Mouse (Mus musculus) midbrain, embryonic 16.5 days (tissue): ENCODE results near the gene Gm44805. TPM values are rescaled to one million over a fixed set of nuclear protein-coding genes. Genes with fewer than 3 reads are reported as not detected.
A peak's percentile ranks its signal among the peaks of the same experiment; 100 is the strongest.

Experiments
- ATAC-seq: fragments of 200-750 bp; cut with Nextera tagmentation; 2 replicates; pipeline ENCODE4 v1.8.0; 2017; ENCODE audit warnings: moderate TSS enrichment
- H3K27ac ChIP-seq: fragments of 300-500 bp; sonication (generic); 2 replicates; pipeline ENCODE4 v1.5.1; 2014; ENCODE audit warnings: mild to moderate bottlenecking, low read length, mixed read lengths
- H3K27me3 ChIP-seq: fragments of 300-500 bp; sonication (generic); 2 replicates; pipeline ENCODE4 v1.6.1; 2014; ENCODE audit warnings: low read depth, low read length, mixed read lengths; ENCODE audit not compliant: control insufficient read depth, insufficient read depth
- H3K36me3 ChIP-seq: fragments of 300-500 bp; sonication (generic); 2 replicates; pipeline ENCODE4 v1.6.1; 2014; ENCODE audit warnings: mild to moderate bottlenecking, low read length, moderate library complexity, mixed read lengths; ENCODE audit not compliant: control insufficient read depth, insufficient read depth
- H3K4me1 ChIP-seq: fragments of 300-500 bp; sonication (generic); 2 replicates; pipeline ENCODE4 v1.6.1; 2014; ENCODE audit warnings: mild to moderate bottlenecking, low read length, mixed read lengths; ENCODE audit not compliant: control insufficient read depth, insufficient read depth
- H3K4me2 ChIP-seq: fragments of 300-500 bp; sonication (generic); 2 replicates; pipeline ENCODE4 v1.6.1; 2014; ENCODE audit warnings: mild to moderate bottlenecking, low read length, mixed read lengths
- H3K4me3 ChIP-seq: fragments of 300-500 bp; sonication (generic); 2 replicates; pipeline ENCODE4 v1.5.1; 2014; ENCODE audit warnings: low read depth, mild to moderate bottlenecking, low read length, moderate library complexity, mixed read lengths
- H3K9ac ChIP-seq: fragments of 300-500 bp; sonication (generic); 2 replicates; pipeline ENCODE4 v1.6.1; 2014; ENCODE audit warnings: low read depth, low read length, mixed read lengths
- H3K9me3 ChIP-seq: fragments of 300-500 bp; sonication (generic); replicated peaks from 2 replicates; pipeline ENCODE4 v1.6.1; 2014; ENCODE audit warnings: mild to moderate bottlenecking, low read length, mixed read lengths; ENCODE audit not compliant: control insufficient read depth, poor library complexity, severe bottlenecking
- WGBS: fragments of 180-500 bp; shearing (Covaris S2); extraction: QIAGEN DNeasy Blood & Tissue Kit; methylation state at CpG from one replicate; pipeline ENCODE4 v1.1.7; 2014; 5-methylcytosine and 5-hydroxymethylcytosine counted together
- polyA plus RNA-seq: library from polyadenylated mRNA; unstranded; fragments of >200 nt; fragmentation: Nextera tagmentation; extraction: Ambion mirVana; gene quantifications from 2 replicates; pipeline ENCODE4 v1.2.1, GENCODE M21; 2015

Gene Gm44805
- polyA plus RNA-seq, 1 experiment from 2014 or later = not detected

DNA sequence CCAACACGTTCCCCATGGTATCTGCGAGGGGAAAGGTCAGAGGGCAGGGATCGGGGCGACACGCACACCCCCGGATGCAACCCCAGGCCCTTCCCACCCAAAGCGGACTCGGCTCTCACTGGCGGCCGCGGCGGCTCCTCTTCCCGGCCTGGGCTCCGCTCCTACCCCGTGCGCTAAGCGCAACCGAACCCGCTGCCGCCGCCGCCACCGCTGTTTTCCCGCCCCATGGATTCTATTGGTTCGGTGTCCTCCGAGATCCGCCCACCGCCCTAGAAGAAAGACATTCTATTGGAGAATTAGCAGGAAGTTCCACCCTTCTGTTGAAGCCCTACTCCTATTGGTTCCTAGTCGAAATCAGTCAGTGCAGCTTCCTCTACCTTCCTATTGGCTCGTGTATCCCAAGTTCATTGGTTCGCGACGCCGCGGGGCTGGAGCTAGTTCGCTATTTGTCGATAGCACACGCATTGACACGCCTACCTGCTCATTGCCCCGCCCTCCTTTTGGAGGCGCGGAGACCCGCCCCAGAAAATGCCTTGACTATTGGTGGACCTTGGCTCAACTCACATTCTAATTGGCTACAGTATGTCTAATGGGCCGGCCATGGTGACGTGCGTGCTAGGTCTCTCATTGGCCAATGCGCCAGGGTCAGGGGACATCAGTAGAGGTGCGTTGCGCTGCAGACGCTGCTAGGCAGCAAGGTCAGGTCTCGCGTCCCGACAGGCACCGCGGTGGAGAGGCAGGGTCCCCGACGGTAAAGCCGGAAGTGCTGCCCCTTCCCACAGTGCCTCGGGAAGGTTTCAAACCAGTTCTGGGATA lies 34.2 kb upstream of the Gm44805 start, which contains the start of gene Tomm40:
Gene Tomm40 (minus strand): TSS at position 200 of the 816 bp plus-strand sequence.
- peak within 1 kb of the TSS; percentile 97 for H3K9ac ChIP-seq
- under 1% methylated on average over 58 of the region's 59 CpGs for WGBS
- H3K36me3 ChIP-seq = peaks cover 13% of the 10 kb centered on the region
- H3K4me1 ChIP-seq = peaks cover 19% of the 10 kb centered on the region
- peak within 1 kb of the TSS; percentile 93 for H3K4me3 ChIP-seq
- peak within 1 kb of the TSS; percentile 92 for H3K27ac ChIP-seq
- H3K9me3 ChIP-seq = no peaks in the 10 kb centered on the region
- peak within 1 kb of the TSS; percentile 96 for H3K4me2 ChIP-seq
- H3K27me3 ChIP-seq = no peaks in the 10 kb centered on the region
- ATAC-seq = peak; percentile 98

DNA sequence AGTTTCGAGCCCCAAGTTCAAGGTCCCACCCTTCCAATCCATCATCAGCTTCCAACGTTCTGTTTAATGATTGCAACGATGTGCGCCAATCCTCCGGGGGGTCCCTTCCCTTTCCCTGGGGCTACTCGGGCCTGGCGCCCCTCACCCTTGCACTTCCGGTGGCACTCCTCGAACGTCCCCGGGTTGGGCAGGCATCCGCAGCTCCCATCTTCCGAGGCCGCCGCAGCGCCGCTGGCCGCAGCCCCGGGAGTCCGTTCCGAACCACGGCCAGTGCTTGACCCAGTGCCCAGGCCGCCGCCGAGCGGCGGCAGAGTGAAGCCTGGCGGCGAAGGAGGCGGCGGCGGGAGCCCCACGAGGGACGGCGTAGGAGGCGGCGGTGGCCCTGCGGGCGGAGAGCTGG lies 33.6 kb upstream of the Gm44805 start:
- peak overlapping the region; percentile 93 for H3K4me3 ChIP-seq
- H3K27me3 ChIP-seq = no peaks in the 10 kb centered on the region
- H3K36me3 ChIP-seq = peaks cover 15% of the 10 kb centered on the region
- peak overlapping the region; percentile 96 for H3K4me2 ChIP-seq
- peak overlapping the region; percentile 97 for H3K9ac ChIP-seq
- no peak for ATAC-seq
- under 1% methylated on average over 33 of the region's 39 CpGs for WGBS
- H3K27ac ChIP-seq = peak overlapping the region; percentile 73
- peaks cover 19% of the 10 kb centered on the region for H3K4me1 ChIP-seq
- no peaks in the 10 kb centered on the region for H3K9me3 ChIP-seq

DNA sequence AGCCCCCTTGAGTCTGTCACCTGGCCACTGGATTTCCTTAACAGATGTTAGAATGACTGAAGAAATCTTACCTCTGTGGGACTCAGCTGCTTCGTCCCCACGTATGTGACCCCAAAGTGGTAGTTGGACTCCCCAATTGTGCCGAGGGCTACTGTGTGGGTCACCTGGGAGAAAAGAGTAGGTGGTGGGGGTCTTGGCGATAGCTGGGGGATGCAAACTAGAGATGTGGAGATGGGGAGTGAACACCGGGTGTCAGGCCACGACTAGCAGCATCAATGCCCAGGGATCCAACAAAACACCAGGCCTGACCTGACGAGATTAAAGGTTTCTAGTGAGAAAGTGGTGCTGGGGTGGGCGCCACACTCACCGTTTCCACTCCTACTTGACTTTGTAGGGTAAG lies 32.4 kb upstream of the Gm44805 start:
- Histone ChIP-seq H3K27ac (no peak overlapping the region), H3K9me3 (no peaks in the 10 kb centered on the region), H3K27me3 (no peaks in the 10 kb centered on the region), H3K4me3 (no peak overlapping the region), H3K9ac (no peak overlapping the region), H3K36me3 (peaks cover 26% of the 10 kb centered on the region), H3K4me2 (no peak overlapping the region), H3K4me1 (peaks cover 19% of the 10 kb centered on the region)
- 84% methylated on average over 9 of the region's 9 CpGs for WGBS
- ATAC-seq = no peak

DNA sequence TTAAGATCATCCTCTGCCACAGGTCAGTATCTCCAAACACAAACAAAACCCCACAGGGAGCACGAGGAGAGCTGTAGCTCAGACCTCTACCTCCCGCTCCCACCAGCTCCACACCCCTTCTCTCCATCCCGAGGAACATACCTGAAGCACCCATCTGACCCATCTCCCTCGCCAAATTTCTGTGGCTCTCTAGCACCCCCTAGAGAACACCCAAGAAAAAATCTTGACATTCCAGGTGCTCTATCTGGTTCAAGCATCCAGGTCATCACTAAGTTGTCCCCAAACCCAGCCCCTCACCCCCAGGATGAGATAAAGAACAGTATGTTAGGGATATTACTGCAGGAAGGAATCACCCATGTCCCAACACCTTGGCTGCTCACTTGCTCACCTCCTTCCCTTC lies 32.0 kb upstream of the Gm44805 start:
- H3K4me3 ChIP-seq = no peak overlapping the region
- H3K9me3 ChIP-seq = no peaks in the 10 kb centered on the region
- H3K4me1 ChIP-seq = peaks cover 19% of the 10 kb centered on the region
- no peak for ATAC-seq
- H3K27ac ChIP-seq = no peak overlapping the region
- no peak overlapping the region for H3K9ac ChIP-seq
- WGBS = 57% methylated on average over 4 of the region's 4 CpGs
- H3K27me3 ChIP-seq = no peaks in the 10 kb centered on the region
- H3K4me2 ChIP-seq = no peak overlapping the region
- H3K36me3 ChIP-seq = peaks cover 29% of the 10 kb centered on the region

DNA sequence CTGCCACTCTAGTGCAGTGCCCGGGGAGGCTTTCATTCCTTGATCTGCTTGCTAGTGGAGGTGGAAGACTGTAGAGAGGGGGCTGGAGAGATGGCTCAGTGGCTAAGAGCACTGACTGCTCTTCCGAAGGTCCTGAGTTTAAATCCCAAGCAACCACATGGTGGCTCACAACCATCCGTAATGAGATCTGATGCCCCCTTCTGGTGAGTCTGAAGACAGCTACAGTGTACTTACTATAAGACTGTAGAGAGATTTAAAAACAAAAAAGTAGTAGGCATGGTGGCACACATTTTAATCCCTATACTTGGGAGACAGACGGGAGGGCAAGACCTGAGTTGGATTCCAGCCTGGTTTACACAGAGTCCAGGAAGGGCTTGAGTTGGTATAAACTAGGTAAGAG lies 31.2 kb upstream of the Gm44805 start:
- Histone ChIP-seq H3K27me3 (no peaks in the 10 kb centered on the region), H3K27ac (no peak overlapping the region), H3K36me3 (peaks cover 32% of the 10 kb centered on the region), H3K4me3 (no peak overlapping the region), H3K4me2 (no peak overlapping the region), H3K4me1 (peaks cover 19% of the 10 kb centered on the region), H3K9me3 (no peaks in the 10 kb centered on the region), H3K9ac (no peak overlapping the region)
- WGBS = 77% methylated on average over 4 of the region's 4 CpGs
- ATAC-seq = no peak

DNA sequence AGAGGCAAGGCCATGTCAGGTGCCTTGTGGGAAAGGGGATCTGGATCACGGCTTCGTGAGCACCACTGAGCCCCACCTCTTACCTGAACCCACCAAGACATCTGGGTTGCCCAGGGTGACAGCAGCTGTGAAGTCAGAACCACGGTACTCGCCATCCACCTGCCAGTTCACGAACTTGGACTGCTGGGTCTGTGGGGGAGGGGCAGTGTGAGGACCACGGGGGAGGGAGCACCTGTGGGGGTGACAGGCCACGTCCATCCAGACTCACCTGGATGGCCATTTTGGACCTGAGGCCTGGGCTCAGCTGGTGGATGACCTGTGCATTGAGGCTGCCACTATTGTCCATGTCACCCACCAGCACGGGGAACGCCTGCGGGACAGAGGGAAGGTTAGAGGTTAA lies 29.4 kb upstream of the Gm44805 start:
- ATAC-seq = no peak
- Histone ChIP-seq H3K4me2 (no peak overlapping the region), H3K9me3 (no peaks in the 10 kb centered on the region), H3K27ac (no peak overlapping the region), H3K4me1 (peaks cover 13% of the 10 kb centered on the region), H3K9ac (no peak overlapping the region), H3K27me3 (no peaks in the 10 kb centered on the region), H3K4me3 (no peak overlapping the region), H3K36me3 (peaks cover 36% of the 10 kb centered on the region)
- 95% methylated on average over 10 of the region's 10 CpGs for WGBS

DNA sequence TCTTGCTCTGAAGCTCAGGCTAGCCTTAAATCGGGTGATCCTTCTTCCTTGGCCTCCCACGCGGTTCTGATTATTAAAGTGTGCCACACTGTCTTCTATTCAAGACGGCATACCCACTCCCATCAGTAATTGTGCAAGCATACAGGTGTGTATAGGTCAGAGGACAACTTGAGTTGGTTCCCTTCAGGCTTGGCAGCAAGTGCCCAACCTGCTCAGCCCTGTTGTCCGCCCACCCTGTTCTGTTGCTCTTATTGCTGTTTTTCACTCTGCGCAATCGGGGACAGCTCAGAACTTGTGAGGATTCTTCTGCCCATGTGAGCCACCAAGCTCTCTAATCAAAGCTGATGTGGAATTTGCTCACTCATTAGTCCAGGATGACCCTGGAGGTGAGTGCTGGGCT lies 24.0 kb upstream of the Gm44805 start:
- H3K36me3 ChIP-seq = peaks cover 23% of the 10 kb centered on the region
- H3K4me1 ChIP-seq = no peaks in the 10 kb centered on the region
- no peak overlapping the region for H3K4me2 ChIP-seq
- H3K9me3 ChIP-seq = no peaks in the 10 kb centered on the region
- ATAC-seq = no peak
- no peak overlapping the region for H3K9ac ChIP-seq
- no peaks in the 10 kb centered on the region for H3K27me3 ChIP-seq
- no peak overlapping the region for H3K27ac ChIP-seq
- H3K4me3 ChIP-seq = no peak overlapping the region
- WGBS = 97% methylated on average over 7 of the region's 7 CpGs

DNA sequence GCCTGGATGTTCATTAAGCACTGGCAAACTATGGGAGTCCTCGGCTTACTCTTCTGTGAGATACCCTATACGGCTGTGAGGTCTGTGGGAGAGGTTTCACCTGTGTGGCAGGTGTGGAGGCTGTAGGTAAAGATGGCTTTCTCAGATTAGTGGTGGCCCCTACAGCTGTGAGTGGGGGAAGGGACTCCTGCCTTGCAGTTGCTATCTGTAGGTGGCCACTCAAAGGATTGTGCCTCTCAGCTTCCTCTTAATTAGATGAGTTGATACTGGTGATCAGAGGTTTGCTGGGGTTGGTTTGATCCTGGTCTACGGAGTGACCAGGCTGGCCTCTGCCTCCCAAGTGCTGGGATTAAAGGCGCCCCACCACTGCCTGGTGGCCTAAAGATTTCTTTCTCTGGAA lies 23.3 kb upstream of the Gm44805 start:
- Histone ChIP-seq H3K9ac (no peak overlapping the region), H3K27me3 (no peaks in the 10 kb centered on the region), H3K4me2 (no peak overlapping the region), H3K4me3 (no peak overlapping the region), H3K36me3 (peaks cover 21% of the 10 kb centered on the region; the same call in 1 of the 2 replicates), H3K27ac (no peak overlapping the region), H3K4me1 (peaks cover under 1% of the 10 kb centered on the region; the same call in 1 of the 2 replicates), H3K9me3 (no peaks in the 10 kb centered on the region)
- whole genome bisulfite sequencing = 92% methylated on average over 4 of the region's 4 CpGs
- ATAC-seq = no peak

DNA sequence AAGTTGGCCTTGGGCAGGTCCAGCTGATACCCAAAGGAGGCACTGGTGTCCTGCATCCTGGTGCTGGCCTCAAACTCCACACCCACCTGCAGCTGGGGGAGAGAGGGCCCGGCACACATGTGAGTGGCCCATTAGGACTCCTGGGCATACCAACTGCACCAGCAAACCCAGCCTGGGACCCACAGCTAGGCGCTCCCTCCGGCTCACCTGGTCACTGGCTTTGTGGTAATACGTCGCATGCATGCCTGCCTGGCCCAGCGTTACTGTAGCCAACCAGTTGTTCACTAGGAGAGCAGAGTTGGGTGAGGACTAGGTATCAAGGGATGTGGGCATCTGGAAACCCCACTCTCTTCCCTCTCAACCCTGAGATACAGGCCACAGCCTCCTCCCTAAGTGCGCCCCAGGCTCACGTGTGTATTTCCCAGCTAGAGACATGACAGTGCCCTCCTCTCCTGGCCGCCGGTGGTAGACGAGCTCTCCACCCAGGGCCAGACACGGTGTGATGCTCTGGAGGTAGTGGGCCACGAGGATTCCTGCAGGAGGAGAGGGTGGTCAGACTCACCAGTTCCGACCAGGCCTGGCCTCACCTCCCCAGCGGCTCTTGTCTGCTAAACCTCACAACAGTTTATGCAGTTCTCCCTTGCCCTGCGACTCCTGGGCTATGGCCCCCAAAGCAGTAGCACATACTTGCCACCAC lies 21.8 kb upstream of the Gm44805 start:
- H3K4me3 ChIP-seq = no peak overlapping the region
- H3K36me3 ChIP-seq = 0 out of 2 replicates have a peak, but pooled peaks cover 9% of the 10 kb centered on the region
- H3K27ac ChIP-seq = no peak overlapping the region
- H3K9me3 ChIP-seq = no peaks in the 10 kb centered on the region
- no peak for ATAC-seq
- WGBS = 91% methylated on average over 16 of the region's 16 CpGs
- H3K4me1 ChIP-seq = peaks cover 14% of the 10 kb centered on the region; the same call in 1 of the 2 replicates
- H3K27me3 ChIP-seq = no peaks in the 10 kb centered on the region
- H3K4me2 ChIP-seq = no peak overlapping the region
- no peak overlapping the region for H3K9ac ChIP-seq
